Mouse (Mus musculus) intestine, embryonic 15.5 days (tissue): Measurements from ENCODE around the gene Ccdc158. TPM values are rescaled to one million over a fixed set of nuclear protein-coding genes. Genes with fewer than 3 reads are reported as not detected.

Experiments
- ATAC-seq: fragments of 200-750 bp; cut with Nextera tagmentation; 2 replicates; pipeline ENCODE4 v1.8.0; 2017; ENCODE audit warnings: moderate TSS enrichment, moderate library complexity
- H3K27ac ChIP-seq: fragments of 300-500 bp; sonication (generic); 2 replicates; pipeline ENCODE4 v1.5.1; 2015; ENCODE audit warnings: mild to moderate bottlenecking, inconsistent platforms
- H3K27me3 ChIP-seq: fragments of 300-500 bp; sonication (generic); replicated peaks from 2 replicates; pipeline ENCODE4 v1.6.1; 2015; ENCODE audit warnings: inconsistent platforms
- H3K36me3 ChIP-seq: fragments of 300-500 bp; sonication (generic); 2 replicates; pipeline ENCODE4 v1.6.1; 2015; ENCODE audit warnings: inconsistent platforms
- H3K4me1 ChIP-seq: fragments of 300-500 bp; sonication (generic); replicated peaks from 2 replicates; pipeline ENCODE4 v1.6.1; 2015; ENCODE audit warnings: inconsistent platforms
- H3K4me2 ChIP-seq: fragments of 300-500 bp; sonication (generic); replicated peaks from 2 replicates; pipeline ENCODE4 v1.6.1; 2015; ENCODE audit warnings: mild to moderate bottlenecking, inconsistent platforms
- H3K4me3 ChIP-seq: fragments of 300-500 bp; sonication (generic); replicated peaks from 2 replicates; pipeline ENCODE4 v1.5.1; 2015; ENCODE audit warnings: inconsistent platforms
- H3K9ac ChIP-seq: fragments of 300-500 bp; sonication (generic); 2 replicates; pipeline ENCODE4 v1.6.1; 2015; ENCODE audit warnings: inconsistent platforms
- H3K9me3 ChIP-seq: fragments of 300-500 bp; sonication (generic); 2 replicates; pipeline ENCODE4 v1.6.1; 2016; ENCODE audit warnings: inconsistent platforms
- WGBS: fragments of 180-500 bp; shearing (Covaris S2); methylation state at CpG from one replicate; pipeline ENCODE4 v1.1.7; 2015; 5-methylcytosine and 5-hydroxymethylcytosine counted together
- polyA plus RNA-seq: library from polyadenylated mRNA; unstranded; fragments of >200 nt; fragmentation: Nextera tagmentation; extraction: Ambion mirVana; gene quantifications from 2 replicates; pipeline ENCODE4 v1.2.1, GENCODE M21; 2015

Ccdc158 gene
- polyA plus RNA-seq, 1 experiment from 2014 or later: 1.1 TPM

GRCm38 (mm10) chr5:92633526-92633925, 41.5 kb downstream of the Ccdc158 start:
- H3K27ac ChIP-seq: no peak overlapping the region
- no peaks in the 10 kb centered on the region for H3K36me3 ChIP-seq
- H3K27me3 ChIP-seq: no peaks in the 10 kb centered on the region
- ATAC-seq: no peak
- 68% methylated on average over 4 of the region's 4 CpGs for WGBS
- H3K4me1 ChIP-seq: no peaks in the 10 kb centered on the region
- no peaks in the 10 kb centered on the region for H3K9me3 ChIP-seq
- no peak overlapping the region for H3K9ac ChIP-seq
- no peak overlapping the region for H3K4me2 ChIP-seq
- H3K4me3 ChIP-seq: no peak overlapping the region

- ATAC-seq: no peak
- WGBS: 50% methylated on average over 7 of the region's 7 CpGs
Measured at GRCm38 (mm10) chr5:92627896-92628295, 47.2 kb downstream of the Ccdc158 start.

GRCm38 (mm10) chr5:92621883-92622282, 53.2 kb downstream of the Ccdc158 start:
- no peak overlapping the region for H3K27ac ChIP-seq
- no peak overlapping the region for H3K9ac ChIP-seq
- 38% methylated on average over 5 of the region's 5 CpGs for WGBS
- no peak for ATAC-seq
- no peak overlapping the region for H3K4me2 ChIP-seq
- H3K9me3 ChIP-seq: no peaks in the 10 kb centered on the region
- no peaks in the 10 kb centered on the region for H3K4me1 ChIP-seq
- H3K4me3 ChIP-seq: no peak overlapping the region
- no peaks in the 10 kb centered on the region for H3K27me3 ChIP-seq
- no peaks in the 10 kb centered on the region for H3K36me3 ChIP-seq

More at GRCm38 (mm10) chr5:92627896-92628295, 47.2 kb downstream of the Ccdc158 start:
- Histone ChIP-seq H3K4me2 (no peak overlapping the region), H3K4me3 (no peak overlapping the region), H3K4me1 (no peaks in the 10 kb centered on the region), H3K9me3 (no peaks in the 10 kb centered on the region), H3K9ac (no peak overlapping the region), H3K36me3 (no peaks in the 10 kb centered on the region), H3K27ac (no peak overlapping the region), H3K27me3 (no peaks in the 10 kb centered on the region)

- H3K36me3 ChIP-seq: no peaks in the 10 kb centered on the region
- H3K4me2 ChIP-seq: no peak overlapping the region
- H3K27me3 ChIP-seq: no peaks in the 10 kb centered on the region
- no peak overlapping the region for H3K27ac ChIP-seq
- no peak overlapping the region for H3K4me3 ChIP-seq
- no peaks in the 10 kb centered on the region for H3K9me3 ChIP-seq
- WGBS: 89% methylated on average over 4 of the region's 4 CpGs
- no peaks in the 10 kb centered on the region for H3K4me1 ChIP-seq
- H3K9ac ChIP-seq: no peak overlapping the region
- no peak for ATAC-seq
Measured at GRCm38 (mm10) chr5:92612756-92613155, 62.3 kb downstream of the Ccdc158 start.

- no peaks in the 10 kb centered on the region for H3K9me3 ChIP-seq
- H3K36me3 ChIP-seq: no peaks in the 10 kb centered on the region
- H3K27me3 ChIP-seq: no peaks in the 10 kb centered on the region
- no peak overlapping the region for H3K4me2 ChIP-seq
- no peak for ATAC-seq
- 88% methylated on average over 5 of the region's 5 CpGs for WGBS
- H3K4me1 ChIP-seq: peaks cover 11% of the 10 kb centered on the region; the same call in 1 of the 2 replicates
- H3K27ac ChIP-seq: no peak overlapping the region
- no peak overlapping the region for H3K9ac ChIP-seq
- no peak overlapping the region for H3K4me3 ChIP-seq
Measured at GRCm38 (mm10) chr5:92607492-92608229, 67.4 kb downstream of the Ccdc158 start.

DNA sequence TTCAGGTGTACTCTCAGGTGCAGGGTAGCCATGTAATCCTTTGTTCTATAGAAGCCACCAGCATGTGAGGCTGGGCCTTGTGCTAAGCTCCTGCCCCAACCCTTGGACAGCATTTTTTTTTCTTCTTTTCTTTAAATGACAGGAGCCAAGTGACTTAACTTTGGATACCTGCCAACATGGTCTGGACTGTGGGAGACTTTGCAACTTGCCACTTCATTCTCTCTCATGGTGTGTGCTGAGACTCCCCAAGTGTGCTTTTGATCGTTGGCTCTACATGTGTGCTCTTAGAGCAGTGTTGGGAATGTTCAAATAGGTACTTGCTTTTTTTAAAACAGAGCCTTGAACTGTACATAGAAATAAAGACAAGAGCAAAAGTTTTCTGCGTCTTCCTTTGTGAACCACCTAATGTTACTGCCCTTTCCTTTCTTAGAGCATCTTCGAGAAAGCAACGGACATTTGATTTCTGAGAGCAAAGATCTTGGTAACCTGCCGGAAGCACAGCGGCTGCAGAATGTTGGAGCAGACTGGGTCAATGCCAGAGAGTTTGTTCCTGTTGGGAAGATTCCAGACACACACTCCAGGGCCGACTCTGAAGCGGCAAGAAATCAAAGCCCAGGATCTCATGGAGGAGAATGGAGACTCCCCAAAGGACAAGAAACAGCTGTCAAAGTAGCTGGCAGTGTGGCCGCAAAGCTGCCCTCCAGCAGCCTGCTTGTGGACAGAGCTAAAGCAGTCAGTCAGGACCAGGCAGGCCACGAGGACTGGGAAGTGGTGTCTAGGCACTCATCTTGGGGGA, 70.4 kb downstream of the Ccdc158 start:
- Histone ChIP-seq H3K9ac (no peak overlapping the region), H3K4me1 (peaks cover 11% of the 10 kb centered on the region; the same call in 1 of the 2 replicates), H3K27me3 (no peaks in the 10 kb centered on the region), H3K9me3 (no peaks in the 10 kb centered on the region), H3K4me2 (peak overlapping the region; percentile 95), H3K27ac (peak overlapping the region; percentile 40), H3K36me3 (no peaks in the 10 kb centered on the region), H3K4me3 (peak overlapping the region; percentile 78; the same call in 1 of the 2 replicates)
- no peak for ATAC-seq
- 55% methylated on average over 10 of the region's 10 CpGs for WGBS

- H3K36me3 ChIP-seq: no peaks in the 10 kb centered on the region
- peak within 1 kb of the TSS; percentile 95 for H3K4me2 ChIP-seq
- peak; percentile 95 for ATAC-seq
- peak within 1 kb of the TSS; percentile 81 for H3K9ac ChIP-seq
- peak within 1 kb of the TSS; percentile 76 for H3K27ac ChIP-seq
- no peaks in the 10 kb centered on the region for H3K27me3 ChIP-seq
- peak within 1 kb of the TSS; percentile 78 for H3K4me3 ChIP-seq
- no peaks in the 10 kb centered on the region for H3K9me3 ChIP-seq
- H3K4me1 ChIP-seq: peaks cover 11% of the 10 kb centered on the region; the same call in 1 of the 2 replicates
- WGBS: under 1% methylated on average over 68 of the region's 69 CpGs
Measured at GRCm38 (mm10) chr5:92602691-92603690, 72.1 kb downstream of the Ccdc158 start, which contains the start of gene Stbd1. Gene Stbd1, plus strand, starts transcription at chr5:92603041.

GRCm38 (mm10) chr5:92599030-92599429, 76.0 kb downstream of the Ccdc158 start:
- Histone ChIP-seq H3K4me3 (no peak overlapping the region), H3K9ac (no peak overlapping the region), H3K4me1 (0 out of 2 replicates have a peak, but pooled peaks cover 4% of the 10 kb centered on the region), H3K27ac (no peak overlapping the region), H3K4me2 (no peak overlapping the region), H3K36me3 (no peaks in the 10 kb centered on the region), H3K27me3 (no peaks in the 10 kb centered on the region), H3K9me3 (no peaks in the 10 kb centered on the region)
- no peak for ATAC-seq
- WGBS: 67% methylated on average over 10 of the region's 10 CpGs

- Histone ChIP-seq H3K9ac (no peak overlapping the region), H3K36me3 (no peaks in the 10 kb centered on the region), H3K9me3 (no peaks in the 10 kb centered on the region), H3K4me1 (no peaks in the 10 kb centered on the region), H3K4me3 (no peak overlapping the region), H3K4me2 (no peak overlapping the region), H3K27ac (no peak overlapping the region), H3K27me3 (no peaks in the 10 kb centered on the region)
- 87% methylated on average over 8 of the region's 8 CpGs for WGBS
- ATAC-seq: no peak
Measured at GRCm38 (mm10) chr5:92596865-92597264, 78.2 kb downstream of the Ccdc158 start.

DNA sequence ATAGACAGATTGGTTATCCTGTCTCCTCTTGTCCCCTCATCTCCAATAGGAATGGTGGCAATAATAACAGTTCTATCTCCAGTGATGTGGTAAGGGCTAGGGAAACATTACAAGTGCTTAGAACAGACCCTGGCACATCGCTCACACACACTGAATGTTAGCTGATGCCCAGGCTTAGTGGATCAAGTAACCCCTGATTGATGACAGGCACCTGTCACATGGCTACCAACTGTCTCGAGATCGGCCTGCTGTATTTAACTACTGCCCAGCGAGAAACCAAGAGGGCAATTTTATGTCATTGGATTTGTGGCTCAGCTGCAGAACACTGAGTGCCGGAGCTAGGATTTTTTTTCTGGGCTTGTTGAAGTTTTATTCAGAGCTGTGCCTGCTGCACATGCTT, 80.0 kb downstream of the Ccdc158 start:
- no peak overlapping the region for H3K4me2 ChIP-seq
- 83% methylated on average over 5 of the region's 5 CpGs for WGBS
- ATAC-seq: no peak
- H3K27ac ChIP-seq: no peak overlapping the region
- H3K27me3 ChIP-seq: no peaks in the 10 kb centered on the region
- no peak overlapping the region for H3K4me3 ChIP-seq
- no peak overlapping the region for H3K9ac ChIP-seq
- H3K4me1 ChIP-seq: no peaks in the 10 kb centered on the region
- no peaks in the 10 kb centered on the region for H3K36me3 ChIP-seq
- H3K9me3 ChIP-seq: no peaks in the 10 kb centered on the region

GRCm38 (mm10) chr5:92585932-92586331, 89.1 kb downstream of the Ccdc158 start:
- H3K4me3 ChIP-seq: no peak overlapping the region
- H3K27me3 ChIP-seq: no peaks in the 10 kb centered on the region
- ATAC-seq: 0 out of 2 replicates have a peak, but pooled peaks have one; percentile 49
- H3K9ac ChIP-seq: no peak overlapping the region
- no peaks in the 10 kb centered on the region for H3K9me3 ChIP-seq
- H3K36me3 ChIP-seq: no peaks in the 10 kb centered on the region
- no peak overlapping the region for H3K27ac ChIP-seq
- 28% methylated on average over 10 of the region's 10 CpGs for WGBS
- no peak overlapping the region for H3K4me2 ChIP-seq
- no peaks in the 10 kb centered on the region for H3K4me1 ChIP-seq
